Mouse (Mus musculus) forebrain, embryonic 16.5 days (tissue): Measurements from ENCODE around the gene Sycp2. TPM values are rescaled to one million over a fixed set of nuclear protein-coding genes. Genes with fewer than 3 reads are reported as not detected.

Experiments
- ATAC-seq: fragments of 200-750 bp; cut with Nextera tagmentation; 2 replicates; pipeline ENCODE4 v1.8.0; 2017; ENCODE audit warnings: mild to moderate bottlenecking, moderate library complexity
- H3K27ac ChIP-seq: fragments of 300-500 bp; sonication (generic); 2 replicates; pipeline ENCODE4 v1.5.1; 2014; ENCODE audit warnings: low read length, control low read depth
- H3K27me3 ChIP-seq: fragments of 300-500 bp; sonication (generic); replicated peaks from 2 replicates; pipeline ENCODE4 v1.6.1; 2014; ENCODE audit warnings: low read length; ENCODE audit not compliant: control insufficient read depth, insufficient read depth
- H3K36me3 ChIP-seq: fragments of 300-500 bp; sonication (generic); 2 replicates; pipeline ENCODE4 v1.6.1; 2014; ENCODE audit not compliant: control insufficient read depth, insufficient read depth
- H3K4me1 ChIP-seq: fragments of 300-500 bp; sonication (generic); replicated peaks from 2 replicates; pipeline ENCODE4 v1.6.1; 2014; ENCODE audit warnings: low read length; ENCODE audit not compliant: control insufficient read depth, insufficient read depth
- H3K4me2 ChIP-seq: fragments of 300-500 bp; sonication (generic); 2 replicates; pipeline ENCODE4 v1.6.1; 2014; ENCODE audit warnings: mild to moderate bottlenecking, low read length, control low read depth
- H3K4me3 ChIP-seq: fragments of 300-500 bp; sonication (generic); replicated peaks from 2 replicates; pipeline ENCODE4 v1.5.1; 2014; ENCODE audit warnings: mild to moderate bottlenecking, low read length, control low read depth
- H3K9ac ChIP-seq: fragments of 300-500 bp; sonication (generic); replicated peaks from 2 replicates; pipeline ENCODE4 v1.6.1; 2014; ENCODE audit warnings: low read depth, low read length, control low read depth
- H3K9me3 ChIP-seq: fragments of 300-500 bp; sonication (generic); 2 replicates; pipeline ENCODE4 v1.6.1; 2016; ENCODE audit warnings: low read length; ENCODE audit not compliant: control insufficient read depth
- WGBS: fragments of 180-500 bp; shearing (Covaris S2); extraction: QIAGEN DNeasy Blood & Tissue Kit; methylation state at CpG from one replicate; pipeline ENCODE4 v1.1.7; 2014; 5-methylcytosine and 5-hydroxymethylcytosine counted together
- polyA plus RNA-seq: library from polyadenylated mRNA; unstranded; fragments of >200 nt; fragmentation: Nextera tagmentation; extraction: Ambion mirVana; gene quantifications from 2 replicates; pipeline ENCODE4 v1.2.1, GENCODE M21; 2015

Sycp2 gene
- polyA plus RNA-seq, 1 experiment from 2014 or later: 0.46 TPM

DNA sequence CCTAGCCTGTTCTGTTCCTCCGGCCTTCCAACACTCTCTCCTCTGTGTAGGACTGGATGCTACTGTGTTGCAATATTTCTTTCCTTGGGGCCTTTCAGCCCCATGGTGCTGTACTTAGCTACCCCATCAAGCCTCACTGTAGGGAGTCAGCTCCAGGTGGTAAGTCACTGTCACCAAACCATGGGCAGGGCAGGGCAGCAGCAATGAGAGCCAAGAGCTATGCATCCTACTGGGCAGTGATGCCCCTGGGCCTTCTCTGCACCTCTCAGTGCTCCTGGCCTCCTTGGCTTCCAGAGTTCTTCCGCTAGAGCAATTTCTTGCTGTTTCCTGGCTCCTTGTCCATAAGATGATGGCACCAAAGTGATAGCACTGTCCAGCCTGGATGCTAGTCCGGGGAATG lies 83.1 kb downstream of the Sycp2 start:
- H3K36me3 ChIP-seq: no peaks in the 10 kb centered on the region
- no peak for ATAC-seq
- H3K4me3 ChIP-seq: no peak overlapping the region
- H3K27me3 ChIP-seq: no peaks in the 10 kb centered on the region
- no peak overlapping the region for H3K4me2 ChIP-seq
- no peak overlapping the region for H3K27ac ChIP-seq
- H3K4me1 ChIP-seq: peaks cover 24% of the 10 kb centered on the region
- 93% methylated on average over 3 of the region's 3 CpGs for WGBS
- no peaks in the 10 kb centered on the region for H3K9me3 ChIP-seq
- no peak overlapping the region for H3K9ac ChIP-seq

- H3K36me3 ChIP-seq: no peaks in the 10 kb centered on the region
- WGBS: 90% methylated on average over 10 of the region's 10 CpGs
- H3K4me3 ChIP-seq: no peak overlapping the region
- H3K4me2 ChIP-seq: no peak overlapping the region
- H3K27me3 ChIP-seq: no peaks in the 10 kb centered on the region
- H3K4me1 ChIP-seq: no peaks in the 10 kb centered on the region
- H3K9me3 ChIP-seq: no peaks in the 10 kb centered on the region
- H3K27ac ChIP-seq: no peak overlapping the region
- ATAC-seq: no peak
- no peak overlapping the region for H3K9ac ChIP-seq
These were observed 86.2 kb downstream of the Sycp2 start for GRCm38 (mm10) chr2:178321271-178321670.

DNA sequence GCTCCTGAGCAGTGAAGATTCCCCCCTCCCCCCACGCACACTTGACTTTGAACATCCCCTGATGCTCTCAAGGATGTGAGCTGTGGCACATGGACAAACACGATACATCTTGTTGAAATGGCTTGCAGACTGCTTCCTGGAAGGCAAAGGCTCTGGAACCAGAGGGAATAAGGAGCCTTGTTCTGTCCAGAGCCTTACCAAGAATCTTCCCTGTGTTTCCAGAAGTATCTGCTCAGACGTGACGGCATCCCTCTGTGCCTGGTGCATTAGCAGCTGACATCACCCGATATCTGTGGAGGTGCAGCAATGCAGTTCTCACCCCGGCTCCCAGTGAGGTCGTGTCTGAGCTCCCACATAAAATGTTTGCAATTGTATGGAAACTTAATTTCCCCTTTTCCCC lies 87.7 kb downstream of the Sycp2 start:
- Histone ChIP-seq H3K9ac (no peak overlapping the region), H3K27ac (no peak overlapping the region), H3K36me3 (no peaks in the 10 kb centered on the region), H3K4me2 (no peak overlapping the region), H3K9me3 (no peaks in the 10 kb centered on the region), H3K27me3 (no peaks in the 10 kb centered on the region), H3K4me1 (no peaks in the 10 kb centered on the region), H3K4me3 (no peak overlapping the region)
- no peak for ATAC-seq
- 84% methylated on average over 7 of the region's 7 CpGs for WGBS

DNA sequence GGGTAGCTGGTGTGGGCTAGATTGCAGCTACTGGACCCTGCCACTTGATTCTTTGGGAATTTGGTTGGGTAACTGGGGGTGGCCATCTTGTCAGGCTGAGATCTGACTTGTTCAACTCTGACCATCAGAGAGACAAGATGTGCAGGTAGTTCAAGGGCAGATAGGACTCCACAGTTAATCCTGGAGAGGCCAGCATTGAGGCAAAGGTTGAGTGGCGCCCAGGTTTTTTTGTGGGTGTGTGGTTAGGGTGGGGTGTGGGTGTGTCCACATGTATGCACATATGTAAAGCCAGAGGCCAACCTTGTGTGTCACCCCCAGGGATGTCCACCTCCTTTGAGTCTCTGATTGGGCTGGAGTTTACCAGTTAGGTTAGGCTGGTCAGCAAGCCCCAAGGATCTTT lies 91.2 kb downstream of the Sycp2 start:
- H3K4me2 ChIP-seq: no peak overlapping the region
- no peak for ATAC-seq
- H3K4me3 ChIP-seq: no peak overlapping the region
- no peak overlapping the region for H3K27ac ChIP-seq
- H3K9me3 ChIP-seq: no peaks in the 10 kb centered on the region
- no peaks in the 10 kb centered on the region for H3K27me3 ChIP-seq
- H3K9ac ChIP-seq: no peak overlapping the region
- no peaks in the 10 kb centered on the region for H3K4me1 ChIP-seq
- WGBS: 84% methylated on average over 1 of the region's 1 CpGs
- H3K36me3 ChIP-seq: no peaks in the 10 kb centered on the region

- H3K4me2 ChIP-seq: no peak overlapping the region
- no peaks in the 10 kb centered on the region for H3K9me3 ChIP-seq
- ATAC-seq: no peak
- H3K27ac ChIP-seq: no peak overlapping the region
- H3K4me1 ChIP-seq: no peaks in the 10 kb centered on the region
- no peaks in the 10 kb centered on the region for H3K36me3 ChIP-seq
- H3K4me3 ChIP-seq: no peak overlapping the region
- no peaks in the 10 kb centered on the region for H3K27me3 ChIP-seq
- 79% methylated on average over 7 of the region's 7 CpGs for WGBS
- H3K9ac ChIP-seq: no peak overlapping the region
These were observed 93.9 kb downstream of the Sycp2 start for GRCm38 (mm10) chr2:178313539-178313938.

DNA sequence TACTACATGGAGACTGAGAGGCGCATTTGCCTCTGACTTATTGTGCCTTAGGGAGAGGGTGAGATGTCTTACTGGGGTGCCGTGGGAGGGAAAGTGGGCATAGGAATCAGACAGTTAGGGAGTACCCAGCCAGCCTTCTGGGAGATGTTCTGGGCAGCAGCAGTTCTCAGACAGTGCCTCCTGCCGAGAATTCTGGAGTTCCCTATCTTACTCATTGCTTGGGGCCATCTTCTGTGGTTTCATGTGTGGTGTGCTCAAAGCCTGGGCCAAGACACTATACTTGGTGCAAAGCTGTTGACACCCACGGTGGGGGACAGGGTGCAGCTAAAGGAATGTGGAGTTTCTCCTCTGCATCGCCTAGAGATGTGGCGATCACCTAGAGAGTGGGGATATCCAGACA lies 102.8 kb downstream of the Sycp2 start:
- Histone ChIP-seq H3K9me3 (no peaks in the 10 kb centered on the region), H3K9ac (no peak overlapping the region), H3K27ac (no peak overlapping the region; the same call in 1 of the 2 replicates), H3K4me2 (no peak overlapping the region), H3K4me3 (no peak overlapping the region), H3K36me3 (0 out of 2 replicates have a peak, but pooled peaks cover 3% of the 10 kb centered on the region), H3K4me1 (peaks cover 21% of the 10 kb centered on the region), H3K27me3 (no peaks in the 10 kb centered on the region)
- ATAC-seq: no peak
- WGBS: 90% methylated on average over 6 of the region's 6 CpGs

- Histone ChIP-seq H3K9ac (no peak overlapping the region), H3K36me3 (0 out of 2 replicates have a peak, but pooled peaks cover 3% of the 10 kb centered on the region), H3K27ac (peak overlapping the region; percentile 80), H3K27me3 (no peaks in the 10 kb centered on the region), H3K4me1 (peaks cover 21% of the 10 kb centered on the region), H3K9me3 (no peaks in the 10 kb centered on the region), H3K4me3 (no peak overlapping the region), H3K4me2 (peak overlapping the region; percentile 24; the same call in 1 of the 2 replicates)
- ATAC-seq: no peak; the same call in 1 of the 2 replicates
- WGBS: 40% methylated on average over 1 of the region's 1 CpGs
These were observed 103.3 kb downstream of the Sycp2 start for GRCm38 (mm10) chr2:178304188-178304529.

DNA sequence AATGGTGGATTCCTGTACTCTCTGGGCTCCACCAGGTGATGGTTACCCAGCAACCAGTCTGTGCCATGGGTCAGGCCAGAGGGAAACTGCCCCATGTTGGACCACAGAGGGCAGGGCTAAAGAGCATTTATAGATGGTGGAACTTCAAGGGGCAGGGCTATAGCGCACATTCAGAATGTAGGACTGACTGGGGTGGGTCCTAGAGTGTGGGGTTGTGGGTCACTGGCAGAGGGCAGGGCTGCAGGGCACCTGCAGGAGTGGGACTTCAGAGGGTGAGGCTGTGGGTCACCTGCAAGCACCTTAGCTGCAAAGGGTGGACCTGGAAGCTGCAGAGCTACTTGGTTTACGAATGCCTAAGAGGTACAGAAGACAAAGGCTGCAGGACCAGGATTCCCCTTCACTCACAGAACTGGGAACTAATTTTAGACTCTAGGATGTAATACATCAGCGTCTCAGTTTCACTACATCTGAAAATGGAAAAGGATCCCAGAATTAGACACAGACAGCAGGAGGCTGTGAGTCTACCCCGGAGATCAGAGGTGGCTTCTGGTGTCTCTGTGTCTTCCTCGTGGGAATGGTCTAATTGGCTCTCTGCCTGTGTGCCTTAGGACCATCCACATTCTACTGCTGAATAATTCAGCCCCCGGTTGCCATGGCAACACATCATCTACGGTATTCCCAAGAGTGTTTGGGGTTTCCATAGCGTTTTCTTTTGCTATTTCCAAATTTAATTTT lies 103.9 kb downstream of the Sycp2 start:
- Histone ChIP-seq H3K4me1 (peaks cover 21% of the 10 kb centered on the region), H3K9ac (no peak overlapping the region), H3K4me2 (peak overlapping the region; percentile 24; the same call in 1 of the 2 replicates), H3K27ac (peak overlapping the region; percentile 80), H3K4me3 (no peak overlapping the region), H3K36me3 (0 out of 2 replicates have a peak, but pooled peaks cover 3% of the 10 kb centered on the region), H3K27me3 (no peaks in the 10 kb centered on the region), H3K9me3 (no peaks in the 10 kb centered on the region)
- peak; percentile 75 for ATAC-seq
- 41% methylated on average over 8 of the region's 8 CpGs for WGBS
